Mouse (Mus musculus): ENCODE results near the gene Tra2b. TPM values are rescaled to one million over a fixed set of nuclear protein-coding genes. Genes with fewer than 3 reads are reported as not detected.
"Not testable (repeated sequence)": the region's sequence is repeated elsewhere in the genome, so short reads cannot be mapped to it uniquely, and the experiment has no call there.

The Tra2b gene
- total and polyA plus RNA-seq, 3 experiments, result 216 to 405 (median 272) TPM

- DNase-seq (ENCODE audit: extremely low read depth), result no peak
- Histone ChIP-seq H3K36me3 (replicated peaks in 1 of 2; ENCODE audit: control insufficient read depth in 1 of 2, insufficient read depth in 1 of 2, low read length in 1 of 2) (peaks cover 0 to 18% of the 10 kb centered on the region in 2 experiments), H3K4me1 (ENCODE audit: control insufficient read depth in 1 of 2, insufficient read depth in 2 of 2) (no peaks in the 10 kb centered on the region), H3K27ac (ENCODE audit: insufficient read depth, low read depth) (no peak overlapping the region), H3K4me2 (ENCODE audit: insufficient read depth, low read depth, poor library complexity, severe bottlenecking) (no peak overlapping the region), H3K9ac (ENCODE audit: insufficient read depth, low read depth) (no peak overlapping the region), H3K9me3 (replicated peaks; ENCODE audit: low read length) (no peaks in the 10 kb centered on the region), H3K79me2 (replicated peaks; ENCODE audit: control insufficient read depth, extremely low read depth, insufficient read depth, poor library complexity, severe bottlenecking) (no peaks in the 10 kb centered on the region), H3K27me3 (replicated peaks) (no peaks in the 10 kb centered on the region), H3K4me3 (replicated peaks in 1 of 3; ENCODE audit: low read depth in 2 of 3, low read length in 2 of 3, poor library complexity in 1 of 3) (no peak overlapping the region)
- TF ChIP-seq SMC3 (IDR thresholded peaks at IDR 0.05; ENCODE audit: low read depth, low read length) (no peak), ZKSCAN1 (IDR thresholded peaks at IDR 0.05; ENCODE audit: borderline replicate concordance, low read depth, low read length) (no peak), CTCF (conservative IDR thresholded peaks at IDR 0.05 in 1 of 2, IDR thresholded peaks at IDR 0.05 in 1 of 2; ENCODE audit: low read depth in 2 of 2, low read length in 2 of 2) (no peak)
- in situ Hi-C loops (cut with MboI; ENCODE audit: low pct_ligation_motif_present, low pct_unique_long_range_greater_than_20kb, low sequenced_read_pairs), result no loop called here
- dilution Hi-C loops (cut with MboI; ENCODE audit: extremely low pct_ligation_motif_present, extremely low pct_unique_long_range_greater_than_20kb, low sequenced_read_pairs), result no loop called here
Observed at GRCm38 (mm10) chr16:22234535-22234934, 31.3 kb downstream of the Tra2b start.

- H3K4me2 ChIP-seq (ENCODE audit: insufficient read depth, low read depth, poor library complexity, severe bottlenecking); DNase-seq (ENCODE audit: extremely low read depth); H3K27me3 ChIP-seq (replicated peaks); H3K36me3 ChIP-seq (replicated peaks in 1 of 2; ENCODE audit: control insufficient read depth in 1 of 2, insufficient read depth in 1 of 2, low read length in 1 of 2); H3K27ac ChIP-seq (ENCODE audit: insufficient read depth, low read depth); H3K9ac ChIP-seq (ENCODE audit: insufficient read depth, low read depth); dilution Hi-C loops (cut with MboI; ENCODE audit: extremely low pct_ligation_motif_present, extremely low pct_unique_long_range_greater_than_20kb, low sequenced_read_pairs); H3K4me1 ChIP-seq (ENCODE audit: control insufficient read depth in 1 of 2, insufficient read depth in 2 of 2); H3K9me3 ChIP-seq (replicated peaks; ENCODE audit: low read length); H3K4me3 ChIP-seq (replicated peaks in 1 of 3; ENCODE audit: low read depth in 2 of 3, low read length in 2 of 3, poor library complexity in 1 of 3); in situ Hi-C loops (cut with MboI; ENCODE audit: low pct_ligation_motif_present, low pct_unique_long_range_greater_than_20kb, low sequenced_read_pairs); H3K79me2 ChIP-seq (replicated peaks; ENCODE audit: control insufficient read depth, extremely low read depth, insufficient read depth, poor library complexity, severe bottlenecking): not testable (repeated sequence)
Observed at GRCm38 (mm10) chr16:22230276-22230675, 35.5 kb downstream of the Tra2b start.

GRCm38 (mm10) chr16:22203501-22203900 is 62.3 kb downstream of the Tra2b start:
- Histone ChIP-seq H3K4me3 (replicated peaks in 1 of 3; ENCODE audit: low read depth in 2 of 3, low read length in 2 of 3, poor library complexity in 1 of 3) (no peak overlapping the region), H3K4me1 (ENCODE audit: control insufficient read depth in 1 of 2, insufficient read depth in 2 of 2) (peaks cover 3 to 8% of the 10 kb centered on the region in 2 experiments; a peak in 2 of 4 replicates), H3K9ac (ENCODE audit: insufficient read depth, low read depth) (no peak overlapping the region), H3K9me3 (replicated peaks; ENCODE audit: low read length) (peaks cover 8% of the 10 kb centered on the region), H3K36me3 (replicated peaks in 1 of 2; ENCODE audit: control insufficient read depth in 1 of 2, insufficient read depth in 1 of 2, low read length in 1 of 2) (no peaks in the 10 kb centered on the region), H3K79me2 (replicated peaks; ENCODE audit: control insufficient read depth, extremely low read depth, insufficient read depth, poor library complexity, severe bottlenecking) (no peaks in the 10 kb centered on the region), H3K27me3 (replicated peaks) (no peaks in the 10 kb centered on the region), H3K27ac (ENCODE audit: insufficient read depth, low read depth) (no peak overlapping the region), H3K4me2 (ENCODE audit: insufficient read depth, low read depth, poor library complexity, severe bottlenecking) (no peak overlapping the region)
- dilution Hi-C loops (cut with MboI; ENCODE audit: extremely low pct_ligation_motif_present, extremely low pct_unique_long_range_greater_than_20kb, low sequenced_read_pairs), result no loop called here
- in situ Hi-C loops (cut with MboI; ENCODE audit: low pct_ligation_motif_present, low pct_unique_long_range_greater_than_20kb, low sequenced_read_pairs), result no loop called here
- TF ChIP-seq PAX5 (IDR thresholded peaks at IDR 0.05; ENCODE audit: low read length), result no peak
- TF ChIP-seq TBP (conservative IDR thresholded peaks at IDR 0.05; ENCODE audit: low read depth, low read length), result no peak
- TF ChIP-seq POLR2A (IDR thresholded peaks at IDR 0.05; ENCODE audit: low read depth, low read length), result no peak
- TF ChIP-seq ELF1 (IDR thresholded peaks at IDR 0.05; ENCODE audit: low read depth, low read length), result no peak
- TF ChIP-seq TCF12 (IDR thresholded peaks at IDR 0.05; ENCODE audit: low read depth, low read length), result no peak
- no peak for TF ChIP-seq MAZ (IDR thresholded peaks at IDR 0.05; ENCODE audit: low read depth, low read length)
- TF ChIP-seq CHD2 (IDR thresholded peaks at IDR 0.05; ENCODE audit: low read length), result no peak
- no peak for TF ChIP-seq IRF4 (IDR thresholded peaks at IDR 0.05; ENCODE audit: low read depth, low read length)
- TF ChIP-seq BHLHE40 (IDR thresholded peaks at IDR 0.05; ENCODE audit: low read depth, low read length), result no peak
- TF ChIP-seq ZC3H11A (IDR thresholded peaks at IDR 0.05; ENCODE audit: low read depth, low read length), result no peak
- no peak for TF ChIP-seq MAX (IDR thresholded peaks at IDR 0.05; ENCODE audit: low read length)
- TF ChIP-seq NRF1 (IDR thresholded peaks at IDR 0.05; ENCODE audit: low read depth, low read length), result no peak
- no peak for TF ChIP-seq MYC (IDR thresholded peaks at IDR 0.05; ENCODE audit: low read depth, low read length)
- no peak for TF ChIP-seq E2F4 (IDR thresholded peaks at IDR 0.05; ENCODE audit: insufficient replicate concordance, low read depth, low read length)
- no peak for TF ChIP-seq NELFE (IDR thresholded peaks at IDR 0.05; ENCODE audit: low read depth, low read length)
- TF ChIP-seq SMC3 (IDR thresholded peaks at IDR 0.05; ENCODE audit: low read depth, low read length), result no peak
- no peak for TF ChIP-seq JUN (IDR thresholded peaks at IDR 0.05; ENCODE audit: insufficient read depth, low read depth, low read length)
- TF ChIP-seq HCFC1 (IDR thresholded peaks at IDR 0.05; ENCODE audit: low read depth, low read length), result no peak
- no peak for TF ChIP-seq MAFK (IDR thresholded peaks at IDR 0.05; ENCODE audit: insufficient replicate concordance, low read length)
- DNase-seq (ENCODE audit: extremely low read depth), result no peak

Measured in CH12.LX (cell line).